Mouse (Mus musculus) thymus, adult 18-20 months (tissue): ENCODE data around the gene Fam208b.
"Not testable (repeated sequence)": the region's sequence is repeated elsewhere in the genome, so short reads cannot be mapped to it uniquely, and the experiment has no call there.

ENCODE experiments used
- DNase-seq, 2 experiments: peaks; one replicate each; pipeline ENCODE4 v3.0.0; 2022; ENCODE audit warnings: mixed read lengths in 2 of 2

The Fam208b gene

DNA sequence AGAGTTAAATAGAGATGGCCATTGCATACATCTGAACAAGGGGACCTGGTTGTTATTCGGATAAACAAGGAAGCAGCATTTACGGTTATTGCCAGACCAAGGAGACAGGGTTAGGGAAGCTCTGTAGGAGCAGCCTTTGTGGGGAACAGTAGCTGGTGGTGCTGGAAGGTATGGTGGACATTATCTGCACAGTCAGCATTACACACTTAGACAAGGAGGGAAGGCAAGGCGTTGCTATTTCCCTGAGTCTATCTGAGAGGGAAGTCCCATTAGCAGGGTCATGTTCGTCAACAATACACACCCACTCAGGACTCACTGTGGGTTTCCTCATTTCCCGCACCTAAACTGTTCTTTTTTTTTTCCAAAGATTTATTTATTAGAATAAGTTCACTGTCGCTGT is 63.1 kb downstream of the Fam208b start:
- no peak for DNase-seq

DNA sequence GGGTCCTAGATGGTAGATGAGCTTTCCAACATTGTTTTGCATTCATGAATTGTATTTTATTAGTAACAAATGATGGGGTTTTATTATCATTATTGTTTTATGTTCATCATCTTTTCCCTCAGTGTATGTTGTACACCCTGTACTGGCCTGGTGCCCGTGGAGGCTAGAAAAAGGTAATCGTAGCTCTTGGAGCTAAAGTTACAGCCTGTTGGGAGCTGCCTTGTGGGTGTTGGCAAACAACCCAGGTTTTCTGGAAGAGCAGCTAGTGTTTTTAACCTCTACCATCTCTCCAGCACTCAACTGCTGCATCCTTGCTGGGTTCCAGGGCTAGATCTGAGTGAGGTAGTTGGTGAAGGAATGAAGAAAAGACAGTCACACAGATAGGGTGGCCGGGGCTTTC is 63.5 kb downstream of the Fam208b start:
- no peak for DNase-seq

- DNase-seq = no peak
Measured at GRCm38 (mm10) chr13:3544925-3545324, 66.0 kb downstream of the Fam208b start.

- DNase-seq = no peak
Measured at GRCm38 (mm10) chr13:3544077-3544874, 66.6 kb downstream of the Fam208b start.

- no peak for DNase-seq
Measured at GRCm38 (mm10) chr13:3541159-3541782, 69.6 kb downstream of the Fam208b start.

DNA sequence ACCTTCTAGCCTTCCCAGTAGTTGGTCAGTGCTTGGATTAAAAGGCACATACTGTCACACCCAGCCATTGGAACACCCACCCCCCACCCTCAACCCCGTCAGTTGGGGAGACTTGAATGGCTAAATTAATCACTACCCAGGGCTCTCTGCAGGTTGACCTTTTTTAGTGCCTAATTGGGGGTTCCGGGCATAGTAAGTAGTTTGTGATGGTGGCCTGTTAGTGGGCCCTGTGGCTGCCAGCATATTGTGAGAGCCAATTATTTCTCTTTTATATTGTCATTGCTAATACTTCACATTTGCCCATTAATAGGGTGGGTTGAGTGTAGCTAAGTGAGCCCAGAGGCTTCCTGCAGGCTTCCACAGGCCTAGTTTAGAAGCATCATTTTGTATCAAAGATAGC is 70.7 kb downstream of the Fam208b start:
- no peak for DNase-seq

GRCm38 (mm10) chr13:3538969-3539562 is 71.8 kb downstream of the Fam208b start:
- DNase-seq = no peak

GRCm38 (mm10) chr13:3538223-3538968 is 72.5 kb downstream of the Fam208b start:
- DNase-seq = peak; percentile 44 to 52

DNA sequence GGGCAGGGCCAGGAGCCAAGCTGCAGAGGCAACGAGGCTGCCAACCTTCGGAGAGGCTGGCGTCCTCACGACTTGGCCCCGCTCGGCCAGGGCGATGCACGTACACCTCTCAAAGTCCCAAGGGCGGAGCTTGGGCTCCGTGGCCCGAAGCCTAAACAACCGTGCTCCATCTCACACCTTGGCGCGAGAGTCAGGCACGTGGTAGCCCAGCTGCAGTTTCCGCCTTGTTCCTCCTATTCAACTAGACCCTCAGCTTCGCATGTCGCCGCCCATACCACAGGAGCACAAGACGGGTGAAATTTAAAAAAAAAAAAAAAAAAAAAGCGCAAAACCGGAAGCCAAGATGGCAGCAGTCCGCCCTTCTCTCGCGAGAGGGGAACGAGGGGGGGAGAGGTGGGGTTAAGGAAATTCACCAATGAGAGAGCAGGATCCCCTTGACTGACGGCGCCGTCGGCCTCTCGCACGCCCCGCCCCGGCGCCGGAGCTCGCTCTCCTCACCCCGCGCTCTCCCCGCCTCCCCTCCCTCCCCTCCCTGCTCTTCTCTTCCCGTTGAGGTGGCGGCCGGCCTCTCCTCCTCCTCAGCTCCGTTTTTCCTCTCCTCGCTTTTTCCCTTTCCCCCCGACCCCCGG is 73.2 kb downstream of the Fam208b start, which contains the start of gene Gdi2:
Gdi2 (plus strand) TSS at position 470 of the 629 bp plus-strand sequence.
- peak; percentile 89 to 91 for DNase-seq

DNA sequence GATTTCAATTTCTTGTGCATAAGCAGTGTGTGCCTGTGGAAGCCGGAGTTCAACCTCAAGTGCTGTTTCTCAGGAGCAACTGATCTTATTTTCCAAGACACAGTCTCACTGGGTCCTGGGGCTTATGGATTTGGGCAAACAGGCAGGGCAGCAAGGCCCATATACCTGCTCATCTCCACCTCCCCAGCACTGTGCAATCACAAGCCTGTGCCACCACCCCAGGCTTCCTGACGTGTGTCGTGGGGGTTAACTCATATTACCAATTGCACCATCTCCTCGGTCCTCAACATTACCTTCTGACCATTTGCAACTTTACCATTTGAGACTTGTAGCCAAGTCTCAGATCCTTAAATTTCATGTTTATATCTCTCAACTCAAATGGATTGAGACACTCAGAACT is 76.8 kb downstream of the Fam208b start:
- no peak for DNase-seq

- no peak for DNase-seq
Measured at GRCm38 (mm10) chr13:3532451-3532850, 78.5 kb downstream of the Fam208b start.

GRCm38 (mm10) chr13:3531692-3532320 is 79.1 kb downstream of the Fam208b start:
- no peak for DNase-seq

DNA sequence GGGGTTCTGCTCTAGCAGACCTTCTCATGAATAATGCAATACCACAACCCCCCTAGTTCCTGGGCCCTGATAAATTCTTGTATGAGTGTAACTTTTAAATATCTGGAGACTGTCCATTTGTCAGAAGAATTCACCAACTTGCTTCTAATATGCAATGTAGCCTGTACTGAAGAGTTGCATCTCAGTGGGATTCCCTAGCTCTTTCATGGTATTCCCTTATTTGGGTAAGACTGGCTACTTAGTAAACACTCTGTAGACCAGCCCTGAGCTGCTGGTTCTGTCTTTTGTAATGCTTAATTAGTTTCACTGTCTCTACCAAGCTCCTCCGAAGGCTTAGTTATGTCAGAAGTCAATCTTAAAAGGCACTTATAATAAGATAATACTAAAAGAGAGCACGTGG is 79.7 kb downstream of the Fam208b start:
- DNase-seq = not testable (repeated sequence)

- no peak for DNase-seq
Measured at GRCm38 (mm10) chr13:3530451-3530850, 80.5 kb downstream of the Fam208b start.

GRCm38 (mm10) chr13:3526328-3526727 is 84.6 kb downstream of the Fam208b start:
- DNase-seq = peak in 1 of 2 experiments; percentile 52

DNA sequence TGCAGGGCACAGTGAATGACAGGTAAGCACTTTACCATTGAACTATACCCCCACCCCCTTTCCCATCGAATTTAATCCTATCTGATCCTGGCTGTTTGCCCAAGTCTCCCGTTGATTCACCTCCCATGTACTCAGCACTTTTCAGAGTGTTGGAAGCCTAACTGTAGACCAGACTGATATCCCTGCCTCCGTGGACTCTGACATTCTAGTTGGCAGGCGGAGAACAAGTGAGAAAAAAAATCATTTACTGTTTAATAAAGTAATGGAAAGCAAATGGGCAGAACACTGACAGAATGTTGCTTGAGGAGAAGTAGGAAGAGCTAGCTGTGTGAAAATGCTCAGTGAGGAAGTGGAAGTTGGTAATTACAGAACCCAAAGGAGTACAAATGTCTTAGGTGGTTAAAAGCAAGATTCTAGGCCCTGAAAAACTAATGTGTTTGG is 85.3 kb downstream of the Fam208b start:
- DNase-seq = no peak

- no peak for DNase-seq
Measured at GRCm38 (mm10) chr13:3523946-3524345, 87.0 kb downstream of the Fam208b start.

GRCm38 (mm10) chr13:3523459-3523858 is 87.4 kb downstream of the Fam208b start:
- no peak for DNase-seq

- DNase-seq = not testable (repeated sequence)
Measured at GRCm38 (mm10) chr13:3519994-3520393, 90.9 kb downstream of the Fam208b start.

- not testable (repeated sequence) for DNase-seq
Measured at GRCm38 (mm10) chr13:3519357-3519756, 91.6 kb downstream of the Fam208b start.
